ENCODE assay signal across 8 mouse cellular contexts in the genomic region with DNA sequence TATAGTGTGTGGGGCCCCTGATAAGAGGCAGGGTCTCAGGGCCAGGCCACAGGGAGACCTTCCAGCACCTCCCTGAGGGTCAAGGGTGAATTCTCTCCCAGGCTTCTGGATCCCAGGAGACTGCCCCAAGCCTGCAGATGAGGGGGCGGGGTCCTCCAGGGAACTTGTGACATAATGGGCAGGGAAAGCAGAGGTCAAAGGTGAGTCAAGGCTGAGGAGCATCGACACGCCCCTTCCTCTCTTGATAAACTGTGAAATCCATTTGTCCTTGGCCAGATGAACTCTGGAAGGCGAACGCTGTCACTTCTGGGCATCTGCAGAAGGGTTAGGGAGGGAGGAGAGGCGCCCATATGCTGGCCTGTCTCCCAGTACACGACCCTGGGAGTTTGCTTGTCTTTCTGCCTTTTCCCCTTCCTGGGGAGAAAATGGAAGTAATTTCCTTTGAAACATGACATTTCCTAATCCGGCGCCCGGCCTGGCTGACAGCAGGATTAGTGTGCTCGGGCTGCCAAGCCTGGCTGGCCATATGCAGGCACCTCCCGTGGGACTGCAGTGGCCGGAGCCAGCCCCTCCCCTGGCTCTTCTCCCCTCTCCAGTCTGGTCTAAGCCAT.
A peak's percentile ranks its signal among the peaks of the same experiment; 100 is the strongest.
DNase-seq lines count a peak whose midpoint lies in the region; ATAC-seq lines count a peak whose summit lies in the region.

No protein-coding gene starts in this region.

- no peak overlapping the region for H3K9ac ChIP-seq in hindbrain, embryonic 14.5 days
- no peak overlapping the region for H3K9ac ChIP-seq in hindbrain, embryonic 16.5 days (ENCODE audit: low read depth, low read length)
- no peak overlapping the region for H3K9ac ChIP-seq in liver, embryonic 15.5 days
- H3K9ac ChIP-seq in neural tube, embryonic 15.5 days (replicated peaks): no peak overlapping the region

- peaks cover 75% of the 10 kb centered on the region for H3K4me1 ChIP-seq in hindbrain, embryonic 10.5 days (replicated peaks)
- H3K4me1 ChIP-seq in hindbrain, embryonic 14.5 days (replicated peaks; ENCODE audit: control insufficient read depth, insufficient read depth, low read length): peaks cover 28% of the 10 kb centered on the region
- H3K4me1 ChIP-seq in hindbrain, embryonic 16.5 days (ENCODE audit: control insufficient read depth, insufficient read depth, low read depth, low read length): peaks cover 19% of the 10 kb centered on the region
- 0 out of 2 replicates have a peak, but pooled peaks cover 8% of the 10 kb centered on the region for H3K4me1 ChIP-seq in liver, embryonic 15.5 days (replicated peaks)
- H3K4me1 ChIP-seq in neural tube, embryonic 15.5 days: peaks cover 18% of the 10 kb centered on the region

- DNase-seq in hindbrain, embryonic 10.5 days (ENCODE audit: low spot score): peak; percentile 87
- DNase-seq in hindbrain, embryonic 14.5 days (ENCODE audit: low spot score): no peak
- DNase-seq in embryo, embryonic 9.5 days (ENCODE audit: extremely low spot score): peak; percentile 84
- no peak for DNase-seq in gastrocnemius, postnatal 25 days
- DNase-seq in frontal cortex, postnatal 14 days (ENCODE audit: low spot score in 2 of 2): no peak

- no peaks in the 10 kb centered on the region for H3K9me3 ChIP-seq in hindbrain, embryonic 10.5 days
- no peaks in the 10 kb centered on the region for H3K9me3 ChIP-seq in hindbrain, embryonic 14.5 days (ENCODE audit: control insufficient read depth, low read length)
- H3K9me3 ChIP-seq in hindbrain, embryonic 16.5 days (ENCODE audit: control insufficient read depth, low read length): no peaks in the 10 kb centered on the region
- no peaks in the 10 kb centered on the region for H3K9me3 ChIP-seq in liver, embryonic 15.5 days (replicated peaks)
- H3K9me3 ChIP-seq in neural tube, embryonic 15.5 days (replicated peaks): no peaks in the 10 kb centered on the region

- no peak for ATAC-seq in hindbrain, embryonic 14.5 days (ENCODE audit: low FRiP score)
- peak; percentile 71 for ATAC-seq in hindbrain, embryonic 16.5 days
- ATAC-seq in liver, embryonic 15.5 days (ENCODE audit: insufficient read depth): peak; percentile 62
- no peak for ATAC-seq in neural tube, embryonic 15.5 days (ENCODE audit: low FRiP score)

- WGBS in hindbrain, embryonic 10.5 days: 6% methylated on average over 13 of the region's 13 CpGs
- 6% methylated on average over 13 of the region's 13 CpGs for WGBS in hindbrain, embryonic 14.5 days
- 4% methylated on average over 13 of the region's 13 CpGs for WGBS in hindbrain, embryonic 16.5 days
- 21% methylated on average over 13 of the region's 13 CpGs for WGBS in liver, embryonic 15.5 days (ENCODE audit: insufficient replicate concordance)
- WGBS in neural tube, embryonic 15.5 days: 8% methylated on average over 13 of the region's 13 CpGs

- peaks cover 64% of the 10 kb centered on the region for H3K27me3 ChIP-seq in hindbrain, embryonic 10.5 days (ENCODE audit: insufficient read depth, poor library complexity, severe bottlenecking)
- 0 out of 2 replicates have a peak, but pooled peaks cover 5% of the 10 kb centered on the region for H3K27me3 ChIP-seq in hindbrain, embryonic 14.5 days (ENCODE audit: control insufficient read depth, insufficient read depth, low read length)
- H3K27me3 ChIP-seq in hindbrain, embryonic 16.5 days (replicated peaks; ENCODE audit: control insufficient read depth, insufficient read depth, low read length): no peaks in the 10 kb centered on the region; the same call in 1 of the 2 replicates
- H3K27me3 ChIP-seq in liver, embryonic 15.5 days: no peaks in the 10 kb centered on the region
- H3K27me3 ChIP-seq in neural tube, embryonic 15.5 days (replicated peaks): 0 out of 2 replicates have a peak, but pooled peaks cover 3% of the 10 kb centered on the region

- no peak overlapping the region; the same call in 1 of the 2 replicates for H3K4me2 ChIP-seq in hindbrain, embryonic 14.5 days (replicated peaks)
- peak overlapping the region; percentile 7; the same call in 1 of the 2 replicates for H3K4me2 ChIP-seq in hindbrain, embryonic 16.5 days (ENCODE audit: low read length)
- H3K4me2 ChIP-seq in liver, embryonic 15.5 days: peak overlapping the region; percentile 16
- H3K4me2 ChIP-seq in neural tube, embryonic 15.5 days: 0 out of 2 replicates have a peak overlapping the region, but pooled peaks have one; percentile 8

- H3K36me3 ChIP-seq in hindbrain, embryonic 10.5 days: no peaks in the 10 kb centered on the region
- H3K36me3 ChIP-seq in hindbrain, embryonic 14.5 days (replicated peaks; ENCODE audit: control insufficient read depth, insufficient read depth): no peaks in the 10 kb centered on the region
- H3K36me3 ChIP-seq in hindbrain, embryonic 16.5 days (ENCODE audit: control insufficient read depth, insufficient read depth, low read length): no peaks in the 10 kb centered on the region
- H3K36me3 ChIP-seq in liver, embryonic 15.5 days (replicated peaks): no peaks in the 10 kb centered on the region
- no peaks in the 10 kb centered on the region for H3K36me3 ChIP-seq in neural tube, embryonic 15.5 days

- peak overlapping the region; percentile 79 for H3K27ac ChIP-seq in hindbrain, embryonic 10.5 days
- no peak overlapping the region for H3K27ac ChIP-seq in hindbrain, embryonic 14.5 days
- H3K27ac ChIP-seq in hindbrain, embryonic 16.5 days (ENCODE audit: low read depth, low read length): no peak overlapping the region; the same call in 1 of the 2 replicates
- H3K27ac ChIP-seq in liver, embryonic 15.5 days (replicated peaks): no peak overlapping the region
- no peak overlapping the region for H3K27ac ChIP-seq in neural tube, embryonic 15.5 days (replicated peaks)

- peak overlapping the region; percentile 30 for H3K4me3 ChIP-seq in hindbrain, embryonic 10.5 days
- H3K4me3 ChIP-seq in hindbrain, embryonic 14.5 days (replicated peaks; ENCODE audit: low read length): no peak overlapping the region
- H3K4me3 ChIP-seq in hindbrain, embryonic 16.5 days (ENCODE audit: low read length): no peak overlapping the region
- H3K4me3 ChIP-seq in liver, embryonic 15.5 days (replicated peaks): no peak overlapping the region
- no peak overlapping the region for H3K4me3 ChIP-seq in neural tube, embryonic 15.5 days (replicated peaks)

Comparison
In these comparisons a context has a peak if more than half of its experiments do, and no peak if none do; other contexts are left out.
1. DNase-seq: peak in hindbrain, embryonic 10.5 days (single experiment) and embryo, embryonic 9.5 days (single experiment); none in hindbrain, embryonic 14.5 days (single experiment), gastrocnemius, postnatal 25 days (single experiment) and frontal cortex, postnatal 14 days (0 of 2).
2. ATAC-seq: peak in hindbrain, embryonic 16.5 days (single experiment) and liver, embryonic 15.5 days (single experiment); none in hindbrain, embryonic 14.5 days (single experiment) and neural tube, embryonic 15.5 days (single experiment).